Mouse (Mus musculus): ENCODE data around the gene 1700029I15Rik. TPM values are rescaled to one million over a fixed set of nuclear protein-coding genes. Genes with fewer than 3 reads are reported as not detected.

The 1700029I15Rik gene
- 1 to 10 TPM in 1 of 2 experiments, under 1 TPM in 1; 0.76 to 2.7 TPM for polyA plus RNA-seq (2012; fragmentation: generic; extraction: Trizol)

GRCm38 (mm10) chr2:92381901-92382588 is at the start of gene 1700029I15Rik:
Gene 1700029I15Rik, plus strand, starts transcription at chr2:92382538.

DNA sequence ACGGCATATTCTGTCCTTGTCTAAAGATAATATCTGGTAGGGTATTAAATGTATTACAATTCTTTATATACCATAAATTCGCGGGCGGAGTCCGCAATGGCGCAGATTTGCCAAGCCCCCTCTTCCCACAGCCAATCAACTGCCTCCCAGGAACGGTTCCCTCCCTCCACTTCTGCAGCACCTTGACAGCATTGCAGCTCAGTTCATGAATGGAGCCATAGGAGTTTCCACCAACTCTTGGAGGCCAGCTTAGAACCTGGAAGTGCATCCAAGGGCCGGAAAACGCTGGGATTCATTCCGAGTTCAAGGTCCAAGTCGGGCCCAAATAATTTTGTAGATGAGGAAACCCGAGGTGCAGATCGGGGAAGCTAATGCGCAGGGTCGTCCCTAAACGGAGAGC is 7.8 kb upstream of the 1700029I15Rik start, which contains the start of the genes Pex16 and Large2:
TSS of gene Pex16 (plus strand) at position 163 of the 400 bp plus-strand sequence.
TSS of gene Large2 (minus strand) at position 356 of the 400 bp plus-strand sequence.

DNA sequence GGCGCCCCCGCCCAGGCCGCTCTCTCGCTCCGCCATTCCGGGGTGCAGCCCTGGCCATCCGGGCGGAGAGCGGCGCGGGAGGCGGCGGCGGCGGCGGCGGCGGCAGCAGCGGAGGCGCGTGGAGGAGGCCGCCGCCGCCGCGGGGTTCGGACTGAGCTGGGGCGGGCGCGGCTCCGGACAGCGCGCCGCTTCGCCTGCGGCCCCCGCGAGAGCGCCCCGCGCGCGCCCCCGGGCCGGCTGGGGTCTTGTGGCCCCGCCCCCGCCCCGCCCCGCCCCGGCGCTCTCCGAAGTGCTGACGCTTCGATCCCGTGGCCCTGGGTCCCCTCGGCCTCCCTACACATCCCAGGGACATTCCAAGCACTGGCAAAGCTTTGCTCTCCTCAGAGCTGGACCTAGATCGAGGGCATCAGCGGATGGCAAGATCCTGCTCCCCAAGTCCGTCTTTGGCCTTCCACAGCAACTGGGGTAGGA is 18.8 kb downstream of the 1700029I15Rik start, which contains the start of gene Mapk8ip1:
TSS of gene Mapk8ip1 (minus strand) at position 173 of the 471 bp plus-strand sequence.

DNA sequence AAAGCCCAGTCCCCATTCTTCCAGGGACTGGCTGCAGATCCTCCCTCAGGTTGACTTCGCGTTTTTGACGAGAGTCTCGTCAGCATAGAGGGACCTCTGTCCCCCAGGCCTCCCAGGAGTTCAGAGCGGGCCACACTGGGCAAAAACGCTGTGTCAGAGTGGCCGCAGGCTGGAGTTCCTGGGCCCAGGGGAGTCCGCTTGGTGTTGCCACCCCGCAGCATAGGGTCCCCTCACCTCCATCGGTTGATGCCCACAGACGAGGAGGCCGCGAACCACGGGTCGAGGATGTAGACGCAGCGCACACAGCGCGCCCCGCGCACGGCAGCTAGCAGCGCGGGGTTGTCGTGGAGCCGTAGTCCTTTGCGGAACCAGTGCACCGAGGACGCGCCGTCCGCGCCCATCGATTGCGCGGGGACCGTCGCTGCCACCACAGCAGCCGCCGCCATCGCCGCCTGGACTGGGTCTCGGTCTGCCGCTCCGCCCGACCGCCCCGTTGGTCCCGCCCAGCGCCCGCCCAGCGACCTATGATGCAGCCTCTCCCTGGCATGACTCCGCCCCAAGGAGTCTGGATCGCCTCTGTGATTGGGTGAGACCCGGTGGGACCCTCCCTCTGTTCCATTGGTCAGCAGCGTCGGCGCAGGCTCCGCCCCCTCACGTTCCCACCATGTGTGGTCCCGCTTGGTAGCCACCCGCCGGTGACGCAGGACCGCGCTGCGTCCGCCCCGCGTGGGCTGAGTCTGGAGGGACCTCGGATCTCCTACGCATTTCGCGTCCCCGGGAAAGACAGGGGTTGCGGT is 51.4 kb downstream of the 1700029I15Rik start, which contains the start of gene Cry2:
TSS of gene Cry2 (minus strand) at position 466 of the 797 bp plus-strand sequence.

Other genes with a start within 250 kb of the 1700029I15Rik start
- 10 to 100 TPM; 22.4 to 24.6 TPM for gene Pex16, start 7.9 kb upstream of the 1700029I15Rik start, polyA plus RNA-seq (2012; fragmentation: generic; extraction: Trizol)
- under 1 TPM in 1 of 2 experiments, not detected in 1; 0.09 TPM for gene Large2, start 7.7 kb upstream of the 1700029I15Rik start, polyA plus RNA-seq (2012; fragmentation: generic; extraction: Trizol)
- gene Mapk8ip1, start 18.7 kb downstream of the 1700029I15Rik start, polyA plus RNA-seq (2012; fragmentation: generic; extraction: Trizol) = 10 to 100 TPM; 30.5 to 59.4 TPM
- gene Cry2, start 51.5 kb downstream of the 1700029I15Rik start, polyA plus RNA-seq (2012; fragmentation: generic; extraction: Trizol) = 1 to 10 TPM in 1 of 2 experiments, under 1 TPM in 1; 0.91 to 9.1 TPM
- 1 to 10 TPM; 7.3 to 7.6 TPM for gene Slc35c1, start 78.0 kb downstream of the 1700029I15Rik start, polyA plus RNA-seq (2012; fragmentation: generic; extraction: Trizol)
- gene Chst1, start 217.2 kb downstream of the 1700029I15Rik start, polyA plus RNA-seq (2012; fragmentation: generic; extraction: Trizol) = 10 to 100 TPM; 15.4 to 23.2 TPM

All from C3H10T1/2 (cell line).